Mouse (Mus musculus): ENCODE measurements at regions not wholly inside any gene's neighbourhood (a gene's known extent, or its start where the extent isn't known, plus 50 kb on each side); places are given as distances from the start of the nearest gene placed in this dataset.

DNA sequence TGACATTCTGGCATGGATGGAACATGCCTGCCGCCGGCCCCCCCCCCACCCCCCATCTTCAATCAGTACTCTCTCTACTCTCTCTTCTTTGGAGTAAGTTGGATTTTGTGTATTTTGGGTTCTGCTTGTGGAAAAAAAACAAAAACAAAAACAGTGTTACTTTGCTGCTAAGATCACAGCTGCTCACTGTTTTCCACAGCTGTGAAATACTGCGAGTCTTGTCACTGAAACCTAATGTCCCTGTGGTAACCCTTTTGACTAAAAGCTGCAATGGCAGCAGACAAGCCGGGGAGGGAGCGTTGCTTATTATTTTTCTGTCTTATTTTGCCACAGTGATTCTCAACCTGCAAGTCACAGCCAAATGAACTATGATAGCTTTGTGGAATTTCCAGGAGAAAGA, 51.3 kb upstream of the Frmd6 start:
- TF ChIP-seq CTCF (IDR thresholded peaks at IDR 0.05; ENCODE audit: insufficient read depth, low read length) (no peak), POLR2A (IDR thresholded peaks at IDR 0.05; ENCODE audit: borderline replicate concordance, extremely low read depth, low read depth, low read length) (no peak)
